Mouse (Mus musculus): ENCODE measurements around the gene Ndufaf3. TPM values are rescaled to one million over a fixed set of nuclear protein-coding genes. Genes with fewer than 3 reads are reported as not detected.

Ndufaf3 gene
- polyA plus RNA-seq, 2 experiments from 2014 or later, result 58.2 to 74.6 TPM

DNA sequence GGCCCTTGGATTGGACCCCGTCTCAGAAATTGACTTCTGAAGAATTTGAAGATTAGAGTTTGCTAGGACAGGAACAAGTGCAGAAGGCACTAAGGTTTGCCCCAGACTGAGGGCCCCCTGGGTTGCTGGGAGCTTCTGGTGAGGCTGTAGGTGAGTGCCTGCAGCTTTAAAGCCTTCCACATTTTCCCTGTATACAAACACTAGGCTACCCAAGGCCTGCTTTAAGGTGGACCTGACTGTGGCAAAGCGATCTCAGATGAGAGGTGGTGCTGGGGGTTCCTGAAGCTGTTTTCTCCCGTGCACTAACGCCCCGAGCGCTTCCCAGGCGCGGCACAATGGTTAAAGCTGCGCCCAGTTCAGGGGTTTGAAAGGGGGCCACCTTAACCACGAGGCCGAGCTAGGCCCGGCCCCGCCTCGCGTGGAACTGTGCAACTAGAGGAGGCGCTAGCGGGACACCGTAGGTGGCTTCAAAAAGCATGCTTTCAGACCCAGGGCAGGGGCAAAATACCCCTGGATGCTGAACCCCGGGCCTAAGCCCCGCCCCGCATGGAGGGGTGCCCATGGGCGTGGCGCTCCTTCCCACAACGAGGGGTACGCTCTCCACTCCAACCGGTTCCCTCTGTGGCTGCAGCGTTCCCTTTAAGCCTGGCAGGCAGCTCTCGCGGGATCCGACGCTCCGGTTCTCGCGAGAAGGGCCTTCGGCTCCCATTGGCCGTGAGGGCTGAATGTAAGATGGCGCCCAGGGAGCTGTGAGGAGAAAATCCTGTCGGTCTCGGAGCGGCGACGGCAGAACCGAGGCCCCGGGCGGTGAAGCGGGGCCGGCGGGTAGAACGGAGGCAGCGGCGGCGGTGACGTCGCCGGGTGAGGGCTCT lies 50.6 kb downstream of the Ndufaf3 start, which contains the start of gene Qrich1:
Gene Qrich1 (plus strand): TSS at position 427 of the 872 bp plus-strand sequence.
- peak; percentile 89 for ATAC-seq

Other genes with a start within 250 kb of the Ndufaf3 start
- 100 to 1,000 TPM; 573 to 811 TPM for gene Gpx1, start 228.5 kb downstream of the Ndufaf3 start, polyA plus RNA-seq (2017; shearing (Covaris generic))
- 100 to 1,000 TPM in 1 of 2 experiments, 10 to 100 TPM in 1; 98.8 to 127 TPM for gene Usp4, start 219.6 kb downstream of the Ndufaf3 start, polyA plus RNA-seq (2017; shearing (Covaris generic))
- under 1 TPM; 0.57 to 0.61 TPM for gene 1700102P08Rik, start 174.6 kb downstream of the Ndufaf3 start, polyA plus RNA-seq (2017; shearing (Covaris generic))
- gene Ccdc36, start 138.9 kb downstream of the Ndufaf3 start, polyA plus RNA-seq (2017; shearing (Covaris generic)), result not detected
- gene BC048562, start 131.0 kb downstream of the Ndufaf3 start, polyA plus RNA-seq (2017; shearing (Covaris generic)), result not detected
- gene Ccdc71, start 106.9 kb downstream of the Ndufaf3 start, polyA plus RNA-seq (2017; shearing (Covaris generic)), result 10 to 100 TPM; 22.5 to 31.5 TPM
- 1 to 10 TPM; 1.6 to 2.1 TPM for gene Klhdc8b, start 105.9 kb downstream of the Ndufaf3 start, polyA plus RNA-seq (2017; shearing (Covaris generic))
- under 1 TPM; 0.15 to 0.25 TPM for gene Lamb2, start 87.7 kb downstream of the Ndufaf3 start, polyA plus RNA-seq (2017; shearing (Covaris generic))
- 10 to 100 TPM; 14.6 to 18.3 TPM for gene Usp19, start 76.8 kb downstream of the Ndufaf3 start, polyA plus RNA-seq (2017; shearing (Covaris generic))
- gene Qars, start 59.7 kb downstream of the Ndufaf3 start, polyA plus RNA-seq (2017; shearing (Covaris generic)), result 100 to 1,000 TPM; 131 to 141 TPM
- 10 to 100 TPM; 71.0 to 77.8 TPM for gene Qrich1, start 50.6 kb downstream of the Ndufaf3 start, polyA plus RNA-seq (2017; shearing (Covaris generic))
- 100 to 1,000 TPM; 126 to 172 TPM for gene Impdh2, start 7.1 kb downstream of the Ndufaf3 start, polyA plus RNA-seq (2017; shearing (Covaris generic))
- gene Dalrd3, start 2.5 kb upstream of the Ndufaf3 start, polyA plus RNA-seq (2017; shearing (Covaris generic)), result 10 to 100 TPM; 46.1 to 77.0 TPM
- gene Wdr6, start 11.3 kb upstream of the Ndufaf3 start, polyA plus RNA-seq (2017; shearing (Covaris generic)), result 10 to 100 TPM; 18.8 to 42.4 TPM
- 1 to 10 TPM; 5.1 to 9.0 TPM for gene P4htm, start 30.2 kb upstream of the Ndufaf3 start, polyA plus RNA-seq (2017; shearing (Covaris generic))
- gene Arih2, start 82.0 kb upstream of the Ndufaf3 start, polyA plus RNA-seq (2017; shearing (Covaris generic)), result 10 to 100 TPM; 44.6 to 46.2 TPM
- 10 to 100 TPM; 36.2 to 41.8 TPM for gene Slc25a20, start 94.7 kb upstream of the Ndufaf3 start, polyA plus RNA-seq (2017; shearing (Covaris generic))
- 1 to 10 TPM; 4.0 to 5.4 TPM for gene Prkar2a, start 121.9 kb upstream of the Ndufaf3 start, polyA plus RNA-seq (2017; shearing (Covaris generic))
- gene Ip6k2, start 216.4 kb upstream of the Ndufaf3 start, polyA plus RNA-seq (2017; shearing (Covaris generic)), result 10 to 100 TPM; 13.2 to 15.8 TPM
- gene Nckipsd, start 240.9 kb upstream of the Ndufaf3 start, polyA plus RNA-seq (2017; shearing (Covaris generic)), result 1 to 10 TPM; 3.9 to 7.3 TPM

All from activated CD4-positive, CD25-positive, alpha-beta regulatory T cell, adult 4 months (primary cell).